Mouse (Mus musculus): ENCODE measurements around the gene Stmn1.

Stmn1 gene

DNA sequence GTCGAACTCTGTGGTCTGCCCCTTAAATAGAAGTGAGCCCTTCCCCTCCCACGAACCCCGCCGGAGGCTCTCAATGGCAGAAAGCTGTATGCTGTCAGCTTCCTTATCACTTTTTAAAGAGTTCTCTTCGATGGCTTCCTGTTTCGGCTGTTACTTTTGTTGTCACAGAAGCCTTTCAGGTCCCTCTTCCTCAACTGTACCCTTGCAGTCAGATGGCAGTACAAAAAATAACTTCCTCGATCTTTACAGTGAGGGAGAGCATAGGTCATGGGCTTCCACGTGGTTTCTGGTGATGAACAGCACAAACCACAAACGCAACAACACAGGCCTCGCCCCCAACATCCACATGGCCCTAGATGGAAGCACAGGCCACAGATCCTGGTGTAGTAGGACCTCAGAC, 7.8 kb upstream of the Stmn1 start:
- peak; percentile 27 for DNase-seq

DNA sequence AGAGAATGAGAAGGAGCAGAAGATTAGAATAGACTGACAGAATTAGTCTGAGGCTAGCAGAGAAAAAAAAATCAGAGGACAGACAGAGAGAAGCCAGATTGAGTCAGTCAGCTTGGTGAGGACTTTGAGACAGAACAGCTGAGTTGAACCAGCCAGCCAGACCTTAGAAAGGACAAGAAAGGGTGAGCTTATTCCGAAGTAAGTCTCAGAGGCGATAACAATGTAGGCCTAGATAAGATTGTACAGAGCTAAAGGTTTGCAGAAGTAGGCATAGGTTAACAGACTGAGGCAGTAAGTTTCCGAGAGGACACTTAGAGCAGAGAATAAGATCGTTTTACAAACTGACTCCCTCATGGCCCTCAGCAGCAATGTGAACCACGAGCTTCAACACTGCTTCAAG, 6.9 kb upstream of the Stmn1 start:
- DNase-seq, result no peak

DNA sequence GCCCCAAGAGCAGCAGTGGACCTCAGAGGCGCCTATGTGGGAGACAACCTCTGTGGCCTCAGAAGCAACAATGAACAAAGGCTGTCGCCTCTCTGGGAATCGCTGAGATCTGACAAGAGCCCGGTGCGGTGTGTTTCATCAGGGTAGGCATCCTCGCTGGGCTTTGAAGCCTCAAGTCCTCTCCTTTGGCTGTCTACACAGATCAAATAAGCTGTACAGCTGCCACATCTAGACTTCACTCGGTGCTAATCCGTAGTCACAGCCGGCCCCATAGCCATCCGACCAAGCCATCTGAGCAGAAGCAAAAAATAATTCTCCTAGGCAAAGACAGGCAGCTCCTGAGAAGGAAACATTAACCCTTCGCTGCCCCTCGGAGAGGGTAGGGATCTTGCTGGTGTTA, 2.3 kb upstream of the Stmn1 start:
- DNase-seq, result no peak

DNA sequence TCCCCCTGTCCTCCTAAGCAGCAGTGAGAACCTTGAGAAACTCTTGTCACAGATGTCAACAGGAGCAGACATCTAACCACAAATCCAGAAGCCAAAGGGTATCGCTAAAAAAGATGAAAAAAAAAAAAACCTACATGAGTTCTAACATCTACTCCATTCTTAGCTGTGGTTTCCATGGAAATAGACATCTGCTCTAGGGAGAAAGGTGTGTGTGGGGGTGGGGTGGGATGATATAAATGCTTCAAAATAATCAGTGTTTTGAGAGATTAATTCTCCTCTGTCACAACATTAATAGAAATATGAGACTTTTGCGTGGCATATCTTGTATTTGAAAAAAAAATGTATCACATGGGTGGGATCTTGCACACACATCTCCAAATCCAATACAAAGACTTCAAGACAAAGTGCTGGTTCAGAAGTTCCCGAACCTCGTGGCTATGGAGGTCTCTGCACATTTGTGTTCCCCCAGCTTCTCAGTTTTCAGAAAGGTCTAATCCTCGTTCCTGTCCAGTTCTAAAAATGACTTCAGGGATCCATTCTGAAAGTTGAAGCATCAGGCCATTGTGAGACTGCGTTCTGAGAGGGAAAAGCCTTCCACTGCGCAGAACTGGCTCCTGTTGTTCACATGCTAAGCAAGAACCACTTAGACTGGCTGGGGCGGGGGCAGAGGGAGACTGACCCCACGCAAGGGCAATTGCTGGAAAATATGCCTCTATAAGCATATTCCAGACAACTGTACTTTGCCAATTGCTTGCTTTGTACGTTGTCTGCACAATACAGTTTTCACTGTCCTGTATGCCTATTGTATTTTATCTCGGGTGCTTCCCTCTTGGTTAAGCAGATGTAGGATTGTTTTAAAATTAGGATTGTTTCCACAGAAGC, 1.5 kb upstream of the Stmn1 start:
- DNase-seq, result no peak

DNA sequence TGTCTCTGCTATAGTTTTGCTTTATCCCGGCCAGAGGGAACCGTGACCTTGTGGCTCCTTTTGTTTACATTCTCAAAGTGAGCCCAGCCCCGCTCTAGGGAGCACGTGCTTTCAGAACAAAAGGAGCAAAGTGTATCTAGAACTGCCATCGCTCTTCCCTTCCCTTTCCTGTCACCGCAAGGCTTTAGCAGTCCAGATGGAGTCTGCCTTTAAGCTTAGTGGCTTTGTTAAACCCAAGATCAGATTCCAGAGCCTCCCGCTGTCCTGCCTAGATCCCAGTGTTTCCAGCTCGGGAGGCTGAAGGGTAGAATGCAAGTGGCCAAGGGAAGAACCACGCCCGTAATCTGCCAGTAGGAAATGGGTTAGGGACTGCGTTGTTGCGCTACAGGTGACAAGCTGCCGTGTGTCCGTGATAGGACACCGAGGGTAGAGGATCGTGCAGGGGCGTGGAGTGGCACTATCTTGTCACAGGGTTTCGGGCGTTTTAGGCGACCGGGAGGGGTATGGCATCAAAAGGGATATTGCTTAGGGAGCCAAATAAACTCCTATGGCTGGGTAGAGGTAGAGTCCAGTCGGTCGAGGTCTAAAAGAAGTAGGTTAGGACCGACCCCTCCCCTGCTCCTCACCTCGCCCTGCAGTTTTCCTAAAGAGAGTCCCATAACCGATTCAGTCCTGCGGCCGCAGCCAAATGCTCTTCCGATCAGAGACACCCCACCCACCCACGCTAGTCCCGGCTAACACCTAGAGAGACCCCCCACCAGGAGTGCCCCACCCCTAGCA, 495 bp upstream of the Stmn1 start:
- DNase-seq, result peak; percentile 58

DNA sequence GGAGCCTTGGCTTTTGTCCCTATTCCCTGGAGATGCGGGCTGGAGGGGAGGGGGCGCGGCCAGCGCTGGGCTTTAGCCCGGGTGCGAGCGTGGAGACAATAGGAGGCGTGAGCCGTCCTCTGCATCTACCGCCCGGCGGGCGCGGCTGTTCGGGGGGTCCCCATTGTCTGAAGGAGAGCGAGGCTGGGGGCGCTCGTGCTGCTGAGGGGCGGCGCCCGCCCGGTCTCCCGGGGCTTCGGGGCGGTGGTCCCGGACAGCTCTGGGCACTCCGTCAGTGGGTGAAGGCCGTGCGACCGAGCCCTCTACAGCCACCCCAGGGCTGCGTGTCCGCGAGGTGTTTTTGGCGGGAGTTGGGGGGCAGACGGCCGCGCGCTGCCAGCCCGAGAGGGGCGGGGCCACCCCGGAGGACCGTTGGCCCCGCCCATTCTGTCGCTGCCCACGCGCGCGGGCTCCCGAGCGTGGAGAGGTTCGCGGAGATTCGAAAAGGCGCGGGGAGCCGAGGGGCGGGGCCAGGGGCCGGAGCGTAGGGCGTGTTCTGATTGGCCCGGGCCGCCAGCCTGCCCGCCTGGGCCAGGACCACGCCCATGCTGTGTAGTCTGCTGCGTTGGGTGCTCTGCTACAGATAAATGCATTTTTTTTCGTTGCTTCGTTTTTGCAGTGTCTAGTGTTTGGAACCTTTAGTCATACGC, 602 bp downstream of the Stmn1 start:
- DNase-seq, result peak; percentile 99

DNA sequence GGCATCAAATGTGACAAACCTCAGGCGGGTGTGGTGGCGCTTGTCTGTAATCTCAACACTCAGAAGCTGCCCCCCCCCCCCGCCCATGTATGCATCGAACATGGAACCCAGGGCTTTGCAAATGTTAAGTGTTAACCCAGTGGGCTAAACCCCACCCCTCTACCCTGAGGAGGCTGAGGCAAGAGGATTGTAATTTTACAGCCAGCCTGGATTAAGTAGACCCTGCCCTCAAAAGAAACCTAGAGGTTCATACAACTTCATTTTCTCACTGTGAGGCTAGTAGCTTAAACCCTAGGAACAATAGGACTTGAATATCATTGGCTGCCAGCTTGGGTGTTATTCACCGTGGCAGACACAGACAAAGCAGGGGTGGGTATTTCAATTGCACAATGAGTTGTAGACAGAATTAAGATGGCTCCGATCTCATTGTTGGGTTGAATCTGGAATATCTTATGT, 1.2 kb downstream of the Stmn1 start:
- DNase-seq, result no peak

DNA sequence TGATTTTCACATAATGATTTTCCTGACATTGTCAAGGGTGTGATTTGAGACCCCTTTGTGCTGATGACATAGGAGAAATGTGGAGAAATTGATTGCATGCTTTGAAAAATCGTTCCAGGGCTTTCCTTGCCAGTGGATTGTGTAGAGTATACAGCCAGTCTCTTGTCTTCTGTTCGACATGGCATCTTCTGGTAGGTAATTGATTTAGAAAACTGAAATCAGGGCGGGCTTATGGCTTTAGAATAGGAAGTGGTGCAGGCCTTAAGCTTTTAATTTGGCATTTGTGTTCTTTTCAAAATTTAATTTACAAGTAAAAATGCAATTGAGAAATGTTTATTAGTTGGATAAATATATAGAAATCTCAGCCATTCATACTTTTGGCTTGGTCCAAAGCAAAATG, 1.9 kb downstream of the Stmn1 start:
- DNase-seq, result no peak

DNA sequence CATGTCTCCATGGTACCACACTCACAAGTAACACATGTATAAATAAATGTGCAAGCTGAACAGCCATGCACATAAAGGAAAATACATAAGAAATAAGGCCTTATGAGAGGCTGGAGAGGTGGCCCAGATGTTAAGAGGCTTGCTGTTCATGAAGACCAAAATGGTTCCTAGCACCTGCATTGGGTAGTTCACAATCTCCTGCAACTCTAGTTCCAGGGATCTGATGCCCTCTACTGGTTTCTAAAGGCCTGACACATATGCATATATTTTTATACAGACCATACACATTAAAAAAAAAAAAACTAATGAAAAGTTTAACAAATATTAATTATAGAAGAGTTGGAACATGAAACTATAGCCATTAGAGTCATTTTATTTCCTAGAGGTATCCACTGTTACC, 3.3 kb downstream of the Stmn1 start:
- no peak for DNase-seq

DNA sequence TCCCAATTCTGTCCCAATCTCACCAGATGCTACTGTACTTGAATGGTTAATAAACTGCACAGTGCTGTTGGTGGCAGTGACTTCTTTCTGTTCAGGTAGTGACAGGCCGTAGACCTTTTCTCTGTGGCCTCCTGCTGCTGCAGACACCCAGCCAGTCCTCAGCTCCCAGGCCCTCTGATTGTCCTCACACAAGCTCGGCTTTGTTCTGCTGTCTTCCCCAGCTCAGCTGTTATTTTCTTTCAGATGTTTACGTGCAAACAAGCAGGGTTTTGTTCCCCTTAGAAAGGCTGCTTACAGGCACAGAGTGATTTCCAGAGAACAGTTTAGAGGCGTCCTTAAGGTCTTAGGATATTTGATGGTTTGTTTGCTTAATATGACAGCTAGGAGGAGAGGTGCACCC, 5.6 kb downstream of the Stmn1 start:
- no peak for DNase-seq

DNA sequence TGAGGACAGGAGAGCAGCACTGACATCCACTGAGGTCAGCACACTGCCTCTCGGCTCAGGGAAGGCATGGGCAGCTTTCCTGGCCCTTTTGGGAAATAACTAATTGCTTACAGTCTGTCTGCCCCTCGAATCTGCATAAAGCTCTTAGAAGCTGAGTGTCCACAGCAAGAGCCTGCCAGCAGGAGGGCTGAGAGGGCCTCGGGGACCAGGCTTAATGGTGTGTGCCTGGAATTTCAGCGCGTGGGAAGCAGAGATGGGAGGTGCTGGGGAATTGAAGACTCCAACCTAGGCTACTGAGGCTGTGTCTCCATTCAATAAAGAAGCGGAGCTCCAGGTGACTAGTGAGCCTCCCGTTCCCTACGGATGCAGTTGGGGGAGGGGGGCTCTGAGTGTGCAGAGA, 6.1 kb downstream of the Stmn1 start:
- no peak for DNase-seq

DNA sequence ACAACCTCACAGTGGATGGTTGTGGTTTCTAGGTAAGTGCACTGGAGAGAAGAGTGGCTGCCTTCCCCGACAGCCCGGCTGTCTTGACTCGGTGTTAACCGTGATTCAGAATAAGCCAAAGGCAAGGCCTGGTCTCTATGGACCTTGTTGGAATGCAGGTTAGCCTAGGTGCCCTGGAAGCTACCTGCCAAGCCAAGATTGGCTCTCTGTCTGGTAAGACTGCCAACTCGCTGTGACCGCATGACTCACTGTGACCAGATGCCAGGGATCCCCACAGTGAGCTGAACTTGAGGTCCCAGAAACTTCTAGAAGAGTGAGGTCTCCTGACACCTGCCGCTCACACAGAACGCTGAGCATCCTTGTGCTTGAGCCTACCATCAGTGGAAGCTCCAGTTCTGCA, 8.8 kb downstream of the Stmn1 start:
- DNase-seq, result no peak

DNA sequence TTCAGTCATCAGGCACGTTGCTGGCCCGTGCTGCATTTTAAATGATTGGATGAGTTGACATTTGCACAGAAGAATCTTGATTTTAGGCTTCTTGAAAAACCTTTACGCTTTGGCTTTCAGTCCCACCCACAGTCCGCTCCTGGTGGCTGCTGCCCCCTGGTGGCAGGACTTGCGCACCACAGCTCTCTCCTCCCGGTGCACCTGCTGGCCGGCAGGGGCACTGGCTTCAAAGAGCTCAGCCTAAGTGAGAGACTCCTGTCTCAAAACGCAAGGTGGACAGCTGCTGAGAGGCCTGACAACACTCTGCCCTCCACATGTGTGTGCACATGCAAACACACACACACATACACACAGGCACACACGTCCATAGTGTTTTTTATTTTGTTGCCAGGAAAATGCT, 9.9 kb downstream of the Stmn1 start:
- peak; percentile 90 for DNase-seq

DNA sequence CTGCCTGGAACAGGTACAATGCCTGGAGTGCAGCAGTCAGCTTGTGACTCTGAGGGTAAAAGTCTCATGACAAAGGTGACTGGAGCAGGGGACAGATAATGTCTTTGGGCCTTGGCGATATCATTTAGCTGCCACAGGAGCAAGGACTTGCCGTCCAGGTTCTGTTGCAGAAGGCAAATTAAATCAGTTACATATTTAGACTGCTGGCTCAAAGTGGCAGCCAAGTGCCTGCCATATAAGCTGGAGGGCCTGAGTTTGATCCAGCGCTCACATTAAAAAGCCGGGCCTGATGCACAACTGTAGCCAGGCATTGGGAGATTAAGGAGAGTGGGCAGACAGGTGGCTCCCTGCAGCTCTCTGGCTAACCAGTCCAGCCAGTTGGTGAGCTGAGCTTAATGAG, 11.7 kb downstream of the Stmn1 start:
- DNase-seq, result no peak

DNA sequence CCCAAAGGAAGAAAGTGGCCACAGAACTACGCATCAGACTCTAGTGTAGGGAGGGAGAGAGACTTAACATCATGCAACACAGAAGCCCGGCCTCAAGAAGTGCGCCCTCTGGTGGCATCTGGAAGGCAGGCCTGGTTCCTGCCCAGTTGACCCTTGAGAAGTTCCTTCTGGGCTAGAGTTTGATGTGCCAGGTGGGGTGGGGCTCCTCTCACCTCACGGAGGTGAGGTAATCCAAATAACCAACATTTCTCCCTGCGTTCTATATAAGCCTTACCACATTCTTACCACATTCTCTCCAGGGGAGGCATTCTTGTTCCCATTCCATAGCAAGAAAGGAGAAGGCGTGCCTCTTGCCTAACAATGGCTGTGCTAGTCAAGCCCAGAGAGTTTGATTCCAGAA, 12.7 kb downstream of the Stmn1 start:
- peak; percentile 79 for DNase-seq

DNA sequence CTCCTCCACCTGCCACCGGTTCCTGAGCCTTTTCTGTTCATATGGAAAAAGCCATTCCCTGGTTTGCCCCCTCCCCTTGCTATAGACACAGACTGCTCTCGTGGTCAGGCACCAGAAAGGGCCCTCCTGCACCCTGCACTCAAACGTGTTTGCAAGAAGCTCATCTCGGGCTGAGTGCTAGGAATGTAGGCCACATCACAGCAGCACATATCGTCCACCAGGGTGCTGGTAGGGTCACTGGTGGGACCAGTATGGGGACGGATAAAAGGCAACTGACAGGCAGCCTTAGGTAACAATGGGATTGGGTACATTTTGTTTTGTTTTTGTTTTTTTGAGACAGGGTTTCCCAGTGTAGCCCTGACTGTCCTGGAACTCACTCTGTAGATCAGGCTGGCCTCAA, 13.2 kb downstream of the Stmn1 start:
- no peak for DNase-seq

DNA sequence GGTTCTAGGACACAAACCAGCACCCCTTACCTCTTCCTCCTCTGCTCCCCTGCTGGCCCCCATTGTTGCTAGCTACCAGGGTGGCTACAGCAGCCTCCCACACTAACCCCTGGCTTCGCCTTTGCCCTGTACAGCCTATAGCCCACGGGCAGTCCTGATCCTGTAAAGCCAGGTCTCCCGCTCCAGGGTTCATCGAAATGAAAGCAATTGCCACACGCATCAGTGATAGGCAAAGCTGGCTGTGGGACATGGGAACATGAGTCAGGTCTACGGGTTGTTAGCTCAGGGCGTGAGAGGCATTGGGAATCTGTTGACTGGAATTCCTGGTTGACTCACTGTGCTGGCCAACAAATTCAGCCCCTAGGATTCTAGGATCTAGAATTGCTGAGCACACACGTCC, 14.3 kb downstream of the Stmn1 start:
- no peak for DNase-seq

DNA sequence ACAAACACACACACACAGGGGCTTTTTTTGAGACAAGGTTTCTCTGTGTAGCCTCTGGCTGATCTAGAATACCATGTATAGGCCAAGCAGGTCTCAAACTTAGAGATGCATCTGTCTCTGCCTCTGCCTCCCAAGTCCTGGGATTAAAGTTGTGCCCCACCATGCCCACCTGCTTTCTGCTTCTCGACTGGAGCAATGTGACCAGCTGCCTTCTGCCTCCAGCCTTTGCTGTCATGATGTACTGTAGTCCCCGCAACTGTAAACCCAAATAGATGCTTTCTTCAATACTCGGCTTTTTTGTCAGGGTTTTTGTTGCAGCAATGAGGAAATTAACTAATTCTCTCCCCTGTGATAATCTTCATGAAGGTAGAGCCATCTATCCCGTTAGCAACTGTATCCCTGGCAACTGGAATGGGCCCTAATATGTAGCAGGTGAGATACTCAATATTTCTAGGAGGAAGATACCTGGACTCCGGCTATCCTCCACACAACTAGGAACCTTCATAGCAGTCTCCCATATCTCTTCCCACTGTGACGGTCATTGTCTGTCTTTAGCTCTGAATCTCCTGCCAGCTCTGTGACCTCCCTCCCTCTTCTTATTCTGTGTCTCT, 15.1 kb downstream of the Stmn1 start:
- DNase-seq, result no peak

DNA sequence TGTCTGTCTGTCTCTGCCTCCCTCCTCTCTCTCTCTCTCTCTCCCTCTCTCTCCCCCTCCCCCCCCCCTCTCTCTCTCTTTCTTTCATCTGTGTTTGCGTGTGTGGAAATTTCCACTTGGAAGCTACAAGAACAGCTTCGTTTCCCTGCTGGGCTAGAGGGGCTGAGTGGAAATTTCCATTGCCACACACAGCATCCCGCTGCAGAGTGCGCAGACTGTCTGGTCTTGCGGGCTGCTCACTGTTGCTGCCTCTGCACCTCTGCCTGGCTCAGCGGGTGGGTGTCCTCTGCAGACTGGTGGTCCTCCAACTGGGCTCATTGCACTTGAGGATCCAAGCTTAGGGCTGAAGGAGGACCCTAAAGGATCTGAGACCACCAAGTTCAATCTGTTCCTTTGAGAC, 15.6 kb downstream of the Stmn1 start:
- DNase-seq, result no peak

DNA sequence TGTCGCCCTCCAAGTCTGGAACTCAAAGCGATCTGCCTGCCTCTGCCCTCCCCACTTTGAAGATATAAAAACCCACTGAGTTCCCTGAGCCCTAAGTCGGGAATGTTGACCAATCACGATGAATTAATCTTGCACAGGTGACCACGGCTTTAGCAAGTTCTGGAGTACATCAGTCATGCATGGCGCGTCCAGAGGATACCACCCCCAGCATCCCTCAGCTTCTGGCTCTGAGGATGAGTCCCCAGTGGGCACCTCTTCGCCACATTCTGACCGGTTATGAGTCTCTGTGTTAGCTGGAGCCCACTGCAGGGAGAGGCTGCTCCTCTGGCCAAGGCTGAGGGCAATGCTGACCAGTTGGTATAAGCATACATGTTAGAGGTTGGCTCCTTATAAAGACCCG, 16.1 kb downstream of the Stmn1 start:
- no peak for DNase-seq

DNA sequence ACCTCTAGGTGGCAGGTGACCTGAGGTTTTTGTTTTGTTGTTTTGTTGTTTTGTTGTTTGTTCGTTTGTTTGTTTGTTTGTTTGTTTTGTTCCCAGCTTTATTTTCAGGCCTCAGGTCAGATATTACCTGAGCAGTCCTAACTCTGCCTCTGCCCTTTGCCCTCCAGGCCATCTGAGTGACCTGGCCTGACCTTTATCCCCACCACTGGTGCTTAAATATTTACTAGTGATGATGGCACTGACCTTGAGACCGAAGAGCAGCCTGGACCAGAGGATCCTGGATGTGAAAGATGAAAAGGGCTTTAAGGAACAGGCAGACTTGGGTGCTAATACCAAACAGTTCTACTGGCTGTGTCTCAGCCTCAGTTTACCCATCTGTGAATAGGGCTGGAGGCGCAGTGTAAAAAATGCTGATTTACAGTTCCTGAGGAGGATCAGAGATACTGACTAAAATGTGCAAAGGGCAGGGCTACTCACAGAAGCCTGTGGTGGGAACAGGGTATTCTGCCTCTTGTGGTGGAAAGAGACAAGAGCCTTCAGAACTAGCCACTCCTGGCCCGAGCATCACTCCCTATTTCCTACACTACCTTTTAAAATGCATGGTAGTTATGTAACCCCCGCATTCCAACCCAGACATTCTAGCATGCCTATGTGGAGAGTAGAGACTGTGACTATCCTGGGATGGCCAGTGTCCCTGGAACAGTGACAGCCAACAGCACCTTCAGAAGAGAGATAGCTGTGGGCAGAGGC, 17.2 kb downstream of the Stmn1 start:
- DNase-seq, result no peak

DNA sequence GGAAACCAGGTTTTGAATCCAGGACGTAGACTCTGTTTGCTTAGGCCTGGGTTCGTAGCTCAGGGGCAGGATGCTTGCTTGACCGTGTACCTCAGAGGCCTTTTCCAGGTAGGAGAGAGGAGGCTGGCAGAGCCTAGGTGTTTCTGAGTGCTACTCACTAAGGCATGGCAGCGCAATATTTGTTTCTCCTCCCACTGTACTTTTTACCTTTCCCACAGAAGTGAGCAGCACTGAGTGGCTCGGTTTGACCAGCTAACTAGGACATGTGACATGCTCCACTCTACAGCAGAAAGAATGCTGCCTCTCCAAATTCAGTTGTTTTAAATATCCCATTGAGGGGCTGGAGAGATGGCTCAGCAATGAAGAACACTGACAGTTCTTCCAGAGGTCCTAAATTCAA, 20.1 kb downstream of the Stmn1 start:
- no peak for DNase-seq
